Mouse (Mus musculus) lung, adult 2 months (tissue): ENCODE measurements around the gene Pcdh10.

Experiments used
- CTCF ChIP-seq: fragments of 200-500 bp; IDR thresholded peaks from 2 replicates; pipeline ENCODE4 v1.5.1; 2011; ENCODE audit warnings: mild to moderate bottlenecking, low read length, control low read depth; ENCODE audit not compliant: insufficient read depth
- POLR2A ChIP-seq: fragments of 200-500 bp; IDR thresholded peaks from 2 replicates; pipeline ENCODE4 v1.6.1; 2011; ENCODE audit warnings: low read depth, mild to moderate bottlenecking, control low read depth, low read length, borderline replicate concordance; ENCODE audit errors: extremely low read depth

- TF ChIP-seq CTCF (no peak), POLR2A (no peak)
These were observed 54.1 kb downstream of the Pcdh10 start for GRCm38 (mm10) chr3:45432172-45432765.
